8 mouse cellular contexts compared by ENCODE assay signal in genomic region chr10:99268421-99269300, GRCm38 (mm10). TPM values are rescaled to one million over a fixed set of nuclear protein-coding genes. Genes with fewer than 3 reads are reported as not detected.
A peak's percentile ranks its signal among the peaks of the same experiment; 100 is the strongest.
DNase-seq lines count a peak whose midpoint lies in the region; ATAC-seq and TF ChIP-seq lines count a peak whose summit lies in the region.

No protein-coding gene starts in this region.

- peak overlapping the region; percentile 75; the same call in 1 of the 2 replicates for H3K4me3 ChIP-seq in embryonic facial prominence, embryonic 14.5 days (ENCODE audit: low read depth, low read length)
- H3K4me3 ChIP-seq in heart, embryonic 15.5 days, result 0 out of 2 replicates have a peak overlapping the region, but pooled peaks have one; percentile 13
- H3K4me3 ChIP-seq in kidney, embryonic 16.5 days (ENCODE audit: low read length), result peak overlapping the region; percentile 12
- H3K4me3 ChIP-seq in lung, postnatal 0 days (ENCODE audit: low read depth, low read length), result peak overlapping the region; percentile 17; the same call in 1 of the 2 replicates

- no peaks in the 10 kb centered on the region for H3K9me3 ChIP-seq in embryonic facial prominence, embryonic 14.5 days (ENCODE audit: control insufficient read depth, low read length)
- H3K9me3 ChIP-seq in heart, embryonic 15.5 days (replicated peaks), result no peaks in the 10 kb centered on the region
- H3K9me3 ChIP-seq in kidney, embryonic 16.5 days (ENCODE audit: low read length), result no peaks in the 10 kb centered on the region
- no peaks in the 10 kb centered on the region for H3K9me3 ChIP-seq in lung, postnatal 0 days (ENCODE audit: low read length)

- DNase-seq in right cerebral cortex, postnatal 25 days, result peak; percentile 27
- DNase-seq in right cerebral cortex, postnatal 14 days, result no peak
- peak; percentile 89 for DNase-seq in embryonic facial prominence, embryonic 14.5 days (ENCODE audit: low spot score)
- peak; percentile 91 for DNase-seq in lung, postnatal 0 days (ENCODE audit: low spot score)
- no peak for DNase-seq in frontal cortex, postnatal 25 days (ENCODE audit: low spot score in 2 of 2)

- peak overlapping the region; percentile 49; the same call in 1 of the 2 replicates for H3K9ac ChIP-seq in embryonic facial prominence, embryonic 14.5 days (ENCODE audit: low read depth, low read length)
- no peak overlapping the region for H3K9ac ChIP-seq in heart, embryonic 15.5 days
- H3K9ac ChIP-seq in kidney, embryonic 16.5 days (replicated peaks; ENCODE audit: low read length), result peak overlapping the region; percentile 19; the same call in 1 of the 2 replicates
- H3K9ac ChIP-seq in lung, postnatal 0 days (replicated peaks; ENCODE audit: low read depth), result no peak overlapping the region

- no peaks in the 10 kb centered on the region for H3K27me3 ChIP-seq in embryonic facial prominence, embryonic 14.5 days (replicated peaks; ENCODE audit: control insufficient read depth, insufficient read depth, low read length)
- H3K27me3 ChIP-seq in heart, embryonic 15.5 days, result no peaks in the 10 kb centered on the region
- no peaks in the 10 kb centered on the region for H3K27me3 ChIP-seq in kidney, embryonic 16.5 days (ENCODE audit: insufficient read depth, low read length)
- H3K27me3 ChIP-seq in lung, postnatal 0 days (replicated peaks; ENCODE audit: insufficient read depth, low read length), result no peaks in the 10 kb centered on the region

- peaks cover 6% of the 10 kb centered on the region for H3K36me3 ChIP-seq in embryonic facial prominence, embryonic 14.5 days (ENCODE audit: control insufficient read depth, insufficient read depth, low read length)
- H3K36me3 ChIP-seq in heart, embryonic 15.5 days, result no peaks in the 10 kb centered on the region; the same call in 1 of the 2 replicates
- peaks cover 14% of the 10 kb centered on the region for H3K36me3 ChIP-seq in kidney, embryonic 16.5 days (ENCODE audit: insufficient read depth, low read length)
- no peaks in the 10 kb centered on the region for H3K36me3 ChIP-seq in lung, postnatal 0 days (ENCODE audit: insufficient read depth, low read length)

- ATAC-seq in embryonic facial prominence, embryonic 14.5 days (ENCODE audit: low read depth), result peak; percentile 48
- ATAC-seq in heart, embryonic 15.5 days (replicated peaks; ENCODE audit: insufficient number of reproducible peaks, insufficient read depth, low FRiP score, low read depth), result 0 out of 2 replicates have a peak, but pooled peaks have one; percentile 41
- ATAC-seq in kidney, embryonic 16.5 days (ENCODE audit: low FRiP score, low TSS enrichment), result peak; percentile 68
- ATAC-seq in lung, postnatal 0 days, result peak; percentile 68
- peak; percentile 84 for ATAC-seq in neutrophil, adult 5-6 weeks (ENCODE audit: extremely low read depth, insufficient number of reproducible peaks, low FRiP score, poor library complexity, severe bottlenecking)

- TF ChIP-seq CTCF in lung, postnatal 0 days (IDR thresholded peaks at IDR 0.05), result no peak

- peak overlapping the region; percentile 90 for H3K4me2 ChIP-seq in embryonic facial prominence, embryonic 14.5 days (ENCODE audit: low read depth, low read length)
- H3K4me2 ChIP-seq in heart, embryonic 15.5 days, result peak overlapping the region; percentile 49
- H3K4me2 ChIP-seq in kidney, embryonic 16.5 days (replicated peaks; ENCODE audit: low read depth, low read length), result peak overlapping the region; percentile 41
- H3K4me2 ChIP-seq in lung, postnatal 0 days (replicated peaks; ENCODE audit: low read depth, low read length), result peak overlapping the region; percentile 73

- 22% methylated on average over 19 of the region's 19 CpGs for WGBS in embryonic facial prominence, embryonic 14.5 days
- WGBS in heart, embryonic 15.5 days, result 32% methylated on average over 19 of the region's 19 CpGs
- 21% methylated on average over 19 of the region's 19 CpGs for WGBS in kidney, embryonic 16.5 days
- 18% methylated on average over 19 of the region's 19 CpGs for WGBS in lung, postnatal 0 days

- H3K4me1 ChIP-seq in embryonic facial prominence, embryonic 14.5 days (ENCODE audit: control insufficient read depth, insufficient read depth, low read length), result peaks cover 32% of the 10 kb centered on the region
- H3K4me1 ChIP-seq in heart, embryonic 15.5 days (replicated peaks), result peaks cover 47% of the 10 kb centered on the region
- H3K4me1 ChIP-seq in kidney, embryonic 16.5 days (ENCODE audit: insufficient read depth, low read length), result peaks cover 55% of the 10 kb centered on the region
- peaks cover 21% of the 10 kb centered on the region; the same call in 1 of the 2 replicates for H3K4me1 ChIP-seq in lung, postnatal 0 days (ENCODE audit: insufficient read depth, low read depth, low read length)

- peak; percentile 92 for TF ChIP-seq EP300 in lung, postnatal 0 days (IDR thresholded peaks at IDR 0.05)

- H3K27ac ChIP-seq in embryonic facial prominence, embryonic 14.5 days (replicated peaks; ENCODE audit: low read depth, low read length), result peak overlapping the region; percentile 75
- peak overlapping the region; percentile 63 for H3K27ac ChIP-seq in heart, embryonic 15.5 days
- peak overlapping the region; percentile 76 for H3K27ac ChIP-seq in kidney, embryonic 16.5 days (ENCODE audit: low read length)
- H3K27ac ChIP-seq in lung, postnatal 0 days (ENCODE audit: low read length), result peak overlapping the region; percentile 83

RNA-seq across cellular contexts. Expression of gene Dusp6, which starts 5.6 kb away (rescaled TPM):
- polyA plus RNA-seq in embryonic facial prominence, embryonic 14.5 days (2014; fragmentation: Nextera tagmentation; extraction: Ambion mirVana), result 65.2 and 79.7 TPM in 2 replicates
- 34.9 and 40.4 TPM in 2 replicates for polyA plus RNA-seq in heart, embryonic 15.5 days (2015; fragmentation: Nextera tagmentation; extraction: Ambion mirVana)
- polyA plus RNA-seq in kidney, embryonic 16.5 days (2015; fragmentation: Nextera tagmentation; extraction: Ambion mirVana), result 87.9 and 95.9 TPM in 2 replicates
- polyA plus RNA-seq in lung, postnatal 0 days (2015; fragmentation: Nextera tagmentation; extraction: Ambion mirVana), result 49.7 and 63.2 TPM in 2 replicates
- 136 and 143 TPM in 2 replicates for total RNA-seq in neutrophil, adult 5-6 weeks (2017)

Comparison
In these comparisons a context has a peak if more than half of its experiments do, and no peak if none do; other contexts are left out.
1. DNase-seq: peak in right cerebral cortex, postnatal 25 days (single experiment), embryonic facial prominence, embryonic 14.5 days (single experiment) and lung, postnatal 0 days (single experiment); none in right cerebral cortex, postnatal 14 days (single experiment) and frontal cortex, postnatal 25 days (0 of 2).
2. H3K4me3 ChIP-seq: peak in every context shown above with its lines; median percentile 75 in embryonic facial prominence, embryonic 14.5 days; 17 in lung, postnatal 0 days; 13 in heart, embryonic 15.5 days; 12 in kidney, embryonic 16.5 days.
3. H3K9ac ChIP-seq: peak in embryonic facial prominence, embryonic 14.5 days (single experiment) and kidney, embryonic 16.5 days (single experiment); none in heart, embryonic 15.5 days (single experiment) and lung, postnatal 0 days (single experiment).
4. Peak in every context shown above with its lines, with median percentiles within 50 percentile points of each other: ATAC-seq, H3K27ac ChIP-seq and H3K4me2 ChIP-seq.